In the genomic region with DNA sequence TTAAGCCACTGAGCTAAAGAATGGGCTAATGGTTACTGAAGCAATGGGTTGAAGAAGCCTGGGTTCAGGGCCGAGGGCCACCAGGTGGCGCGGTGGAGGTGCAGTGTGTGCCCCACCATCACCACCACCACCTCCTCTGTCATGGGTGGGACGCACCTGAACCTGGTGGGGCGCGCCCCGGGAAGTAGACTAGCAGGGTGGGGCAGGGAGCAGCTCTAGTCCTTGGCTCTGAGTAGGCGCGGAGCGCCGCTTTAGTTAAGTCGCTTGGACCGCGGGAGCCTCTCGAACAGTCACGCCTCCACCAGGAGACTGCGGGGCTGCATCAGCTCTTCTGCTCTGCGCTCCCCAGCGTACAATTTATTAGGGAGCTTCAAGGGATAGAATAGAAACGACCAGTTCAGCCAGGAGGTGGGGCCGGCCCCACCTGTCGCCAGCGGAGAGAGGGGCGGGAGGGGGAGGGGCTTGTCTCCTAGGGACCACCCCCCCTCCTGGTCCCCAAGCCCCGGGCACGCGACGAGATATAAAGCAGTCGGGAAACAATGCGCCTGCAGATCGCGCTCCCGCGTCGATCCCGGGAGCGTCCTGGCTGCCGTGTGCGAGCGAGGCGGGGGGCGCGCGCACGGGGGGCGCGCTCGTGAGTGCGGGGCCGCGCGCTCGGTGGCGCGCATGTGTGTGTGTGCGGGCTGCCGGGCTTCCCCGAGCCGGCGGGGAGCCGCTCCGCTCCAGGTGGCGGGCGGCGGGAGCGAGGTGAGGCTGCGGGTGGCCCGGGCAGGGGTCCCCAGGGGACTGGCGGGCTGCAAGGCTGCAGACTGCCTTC, we compare ENCODE assay signal across 8 mouse cellular contexts. TPM values are rescaled to one million over a fixed set of nuclear protein-coding genes. Genes with fewer than 3 reads are reported as not detected.
DNase-seq lines count a peak whose midpoint lies in the region; ATAC-seq and TF ChIP-seq lines count a peak whose summit lies in the region.

TSS of gene Mycl (plus strand) at position 249 of the 817 bp plus-strand sequence.

- peak; percentile 87 for DNase-seq in NIH3T3 (ENCODE audit: low read depth)
- peak; percentile 96 to 97 for DNase-seq in cerebellum, postnatal 10 days
- peak; percentile 77 to 86 for DNase-seq in frontal cortex, postnatal 10 days (ENCODE audit: low spot score in 2 of 2)
- peak; percentile 94 for DNase-seq in hindbrain, embryonic 11.5 days (ENCODE audit: low spot score)
- DNase-seq in layer of hippocampus, adult 9-11 months = peak; percentile 82
- DNase-seq in thymus, adult 2 months = peak; percentile 90

- peak within 1 kb of the TSS; percentile 81 for H3K4me2 ChIP-seq in hindbrain, embryonic 11.5 days (replicated peaks; ENCODE audit: low read depth, low read length)
- peak within 1 kb of the TSS; percentile 98 for H3K4me2 ChIP-seq in lung, embryonic 15.5 days

- no peaks in the 10 kb centered on the region for H3K9me3 ChIP-seq in hindbrain, embryonic 11.5 days (ENCODE audit: control insufficient read depth, low read length)
- no peaks in the 10 kb centered on the region for H3K9me3 ChIP-seq in lung, embryonic 15.5 days

- H3K27me3 ChIP-seq in hindbrain, embryonic 11.5 days (ENCODE audit: control insufficient read depth, insufficient read depth, low read length) = no peaks in the 10 kb centered on the region
- H3K27me3 ChIP-seq in lung, embryonic 15.5 days = peaks cover 51% of the 10 kb centered on the region
- H3K27me3 ChIP-seq in thymus, adult 2 months (ENCODE audit: control insufficient read depth, insufficient read depth, low read length) = peaks cover 9% of the 10 kb centered on the region

- H3K36me3 ChIP-seq in hindbrain, embryonic 11.5 days (ENCODE audit: control insufficient read depth, insufficient read depth, low read length) = no peaks in the 10 kb centered on the region
- no peaks in the 10 kb centered on the region for H3K36me3 ChIP-seq in lung, embryonic 15.5 days
- no peaks in the 10 kb centered on the region for H3K36me3 ChIP-seq in thymus, adult 2 months (ENCODE audit: control insufficient read depth, insufficient read depth, low read length)

- WGBS in hindbrain, embryonic 11.5 days = under 1% methylated on average over 38 of the region's 69 CpGs
- under 1% methylated on average over 68 of the region's 69 CpGs for WGBS in lung, embryonic 15.5 days
- under 1% methylated on average over 69 of the region's 69 CpGs for WGBS in olfactory bulb, adult 2 months
- 1% methylated on average over 61 of the region's 69 CpGs for WGBS in thymus, adult 2 months

- peak; percentile 93 for TF ChIP-seq CTCF in olfactory bulb, adult 2 months (IDR thresholded peaks at IDR 0.05; ENCODE audit: insufficient read depth, low read depth, low read length)
- peak; percentile 89 for TF ChIP-seq CTCF in thymus, adult 2 months (IDR thresholded peaks at IDR 0.05; ENCODE audit: borderline replicate concordance, control insufficient read depth, extremely low read depth, insufficient read depth, low read length, poor library complexity)

- ATAC-seq in hindbrain, embryonic 11.5 days (ENCODE audit: low FRiP score) = peak; percentile 69
- ATAC-seq in lung, embryonic 15.5 days (ENCODE audit: borderline replicate concordance, extremely low read depth, low FRiP score, low TSS enrichment) = peak; percentile 70

- H3K9ac ChIP-seq in hindbrain, embryonic 11.5 days (ENCODE audit: low read depth, low read length) = peak within 1 kb of the TSS; percentile 93
- peak within 1 kb of the TSS; percentile 62 for H3K9ac ChIP-seq in lung, embryonic 15.5 days

- H3K4me3 ChIP-seq in hindbrain, embryonic 11.5 days (ENCODE audit: low read depth, low read length) = peak within 1 kb of the TSS; percentile 88
- peak within 1 kb of the TSS; percentile 63 for H3K4me3 ChIP-seq in lung, embryonic 15.5 days
- peak within 1 kb of the TSS; percentile 73 for H3K4me3 ChIP-seq in olfactory bulb, adult 2 months (ENCODE audit: insufficient read depth, low read depth, low read length)
- peak within 1 kb of the TSS; percentile 55 for H3K4me3 ChIP-seq in thymus, adult 2 months (ENCODE audit: control insufficient read depth, insufficient read depth, low read length)

- H3K4me1 ChIP-seq in hindbrain, embryonic 11.5 days (replicated peaks; ENCODE audit: control insufficient read depth, insufficient read depth, low read length) = peaks cover 6% of the 10 kb centered on the region
- H3K4me1 ChIP-seq in lung, embryonic 15.5 days = peaks cover 8% of the 10 kb centered on the region
- peaks cover 27% of the 10 kb centered on the region for H3K4me1 ChIP-seq in olfactory bulb, adult 2 months (ENCODE audit: control insufficient read depth, insufficient read depth, low read length)
- H3K4me1 ChIP-seq in thymus, adult 2 months (replicated peaks; ENCODE audit: control insufficient read depth, insufficient read depth, low read length) = peaks cover 13% of the 10 kb centered on the region

- peak; percentile 38 for TF ChIP-seq POLR2A in olfactory bulb, adult 2 months (IDR thresholded peaks at IDR 0.05; ENCODE audit: insufficient read depth, low read depth, low read length)
- TF ChIP-seq POLR2A in thymus, adult 2 months (IDR thresholded peaks at IDR 0.05; ENCODE audit: control insufficient read depth, extremely low read depth, insufficient read depth, low read length, poor library complexity) = no peak

- H3K27ac ChIP-seq in hindbrain, embryonic 11.5 days (ENCODE audit: low read depth, low read length) = peak within 1 kb of the TSS; percentile 98
- peak within 1 kb of the TSS; percentile 52 for H3K27ac ChIP-seq in lung, embryonic 15.5 days
- H3K27ac ChIP-seq in olfactory bulb, adult 2 months (ENCODE audit: insufficient read depth, low read depth, low read length) = peak within 1 kb of the TSS; percentile 10; the same call in 1 of the 2 replicates
- no peak within 1 kb of the TSS for H3K27ac ChIP-seq in thymus, adult 2 months (ENCODE audit: control insufficient read depth, insufficient read depth, low read length)

RNA-seq across cellular contexts. Expression of gene Mycl, which starts in this region (rescaled TPM):
- 76.1 and 92.7 TPM in 2 replicates for polyA plus RNA-seq in hindbrain, embryonic 11.5 days (2014; fragmentation: Nextera tagmentation; extraction: Ambion mirVana)
- 18.5 and 20.8 TPM in 2 replicates for polyA plus RNA-seq in lung, embryonic 15.5 days (2015; fragmentation: Nextera tagmentation; extraction: Ambion mirVana)
- not detected in 2 replicates for polyA plus RNA-seq in olfactory bulb, adult 2 months (2012; ENCODE audit: insufficient read depth, insufficient read length, low replicate concordance, missing spikeins)
- polyA plus RNA-seq in thymus, adult 2 months (2012; rRNA removed) = 4.3 and 5.2 TPM in 2 replicates
